Mouse (Mus musculus) kidney, adult 2 months (tissue): ENCODE data around the gene Zfp62. TPM values are rescaled to one million over a fixed set of nuclear protein-coding genes. Genes with fewer than 3 reads are reported as not detected.

Source experiments
- DNase-seq: peaks from one replicate; pipeline ENCODE4 v3.0.0; 2021
- H3K27ac ChIP-seq: fragments of 200-500 bp; 2 replicates; pipeline ENCODE4 v1.5.1; 2012; ENCODE audit warnings: low read depth, low read length, control low read depth, inconsistent platforms; ENCODE audit not compliant: insufficient read depth
- H3K27me3 ChIP-seq: fragments of 200-500 bp; replicated peaks from 2 replicates; pipeline ENCODE4 v1.6.1; 2012; ENCODE audit warnings: mild to moderate bottlenecking, moderate library complexity, low read length, inconsistent platforms; ENCODE audit not compliant: control insufficient read depth, insufficient read depth
- H3K36me3 ChIP-seq: fragments of 200-500 bp; 2 replicates; pipeline ENCODE4 v1.6.1; 2012; ENCODE audit warnings: mild to moderate bottlenecking, moderate library complexity, low read length, inconsistent platforms; ENCODE audit not compliant: control insufficient read depth, insufficient read depth
- H3K4me1 ChIP-seq: fragments of 200-500 bp; 2 replicates; pipeline ENCODE4 v1.6.1; 2011; ENCODE audit warnings: low read length; ENCODE audit not compliant: control insufficient read depth, insufficient read depth
- H3K4me3 ChIP-seq: fragments of 200-500 bp; 2 replicates; pipeline ENCODE4 v1.5.1; 2011; ENCODE audit warnings: mild to moderate bottlenecking, low read depth, low read length, control low read depth; ENCODE audit not compliant: insufficient read depth
- CTCF ChIP-seq: fragments of 200-500 bp; conservative IDR thresholded peaks from 2 replicates; pipeline ENCODE4 v1.5.1; 2011; ENCODE audit warnings: low read depth, mild to moderate bottlenecking, control low read depth, low read length, moderate library complexity, mixed read lengths; ENCODE audit not compliant: insufficient read depth, insufficient read length
- POLR2A ChIP-seq: fragments of 200-500 bp; IDR thresholded peaks from one replicate; pipeline ENCODE4 v1.6.1; 2011; ENCODE audit warnings: low read depth, low read length, control low read depth
- WGBS: fragments of 180-500 bp; shearing (Covaris S2); methylation state at CpG from one replicate; pipeline ENCODE4 v1.1.7; 2018; 5-methylcytosine and 5-hydroxymethylcytosine counted together
- polyA plus RNA-seq: library from polyadenylated mRNA; depleted of rRNA; stranded (reverse); fragments of >200 nt; gene quantifications from 2 replicates; pipeline ENCODE4 v1.2.3, GENCODE M21; 2012

Zfp62 gene
- polyA plus RNA-seq, 1 experiment, result 2.6 TPM

GRCm38 (mm10) chr11:49236891-49237290, 33.8 kb downstream of the Zfp62 start:
- no peaks in the 10 kb centered on the region for H3K27me3 ChIP-seq
- 25% methylated on average over 1 of the region's 1 CpGs for WGBS
- peaks cover 3% of the 10 kb centered on the region; the same call in 1 of the 2 replicates for H3K4me1 ChIP-seq
- no peak overlapping the region; the same call in 1 of the 2 replicates for H3K27ac ChIP-seq
- H3K4me3 ChIP-seq, result no peak overlapping the region
- H3K36me3 ChIP-seq, result no peaks in the 10 kb centered on the region
- TF ChIP-seq POLR2A (no peak), CTCF (no peak)
- peak; percentile 64 for DNase-seq

- no peak for TF ChIP-seq CTCF
- no peak for TF ChIP-seq POLR2A
- Histone ChIP-seq H3K27ac (peak overlapping the region; percentile 76; the same call in 1 of the 2 replicates), H3K4me1 (peaks cover 3% of the 10 kb centered on the region; the same call in 1 of the 2 replicates), H3K4me3 (no peak overlapping the region), H3K36me3 (no peaks in the 10 kb centered on the region), H3K27me3 (no peaks in the 10 kb centered on the region)
- no peak for DNase-seq
- WGBS, result 45% methylated on average over 2 of the region's 2 CpGs
Measured at GRCm38 (mm10) chr11:49237532-49237931, 34.4 kb downstream of the Zfp62 start.

DNA sequence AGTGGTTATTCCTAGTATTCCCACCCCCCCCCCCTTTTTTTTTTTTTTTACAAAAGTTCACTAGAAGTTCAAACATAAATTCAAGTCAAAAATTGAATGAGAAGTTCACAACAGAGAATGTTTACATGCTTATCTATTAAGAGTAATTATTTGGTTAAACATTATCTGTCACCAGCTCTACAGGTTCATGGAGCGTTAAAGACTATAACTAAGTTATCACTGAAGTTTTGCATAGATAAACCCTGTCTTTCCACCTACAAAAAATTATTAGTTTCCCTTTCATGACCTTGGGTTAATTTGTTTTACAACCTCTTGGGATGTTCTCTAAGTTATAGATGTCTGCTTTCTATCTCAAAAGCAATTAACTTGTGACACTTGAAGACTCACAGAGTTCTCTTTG, 37.2 kb downstream of the Zfp62 start:
- H3K27ac ChIP-seq, result no peak overlapping the region
- peaks cover 6% of the 10 kb centered on the region; the same call in 1 of the 2 replicates for H3K4me1 ChIP-seq
- H3K36me3 ChIP-seq, result no peaks in the 10 kb centered on the region
- no peak for DNase-seq
- no peaks in the 10 kb centered on the region for H3K27me3 ChIP-seq
- WGBS, result 70% methylated on average over 1 of the region's 1 CpGs
- no peak overlapping the region for H3K4me3 ChIP-seq
- TF ChIP-seq POLR2A, result no peak
- no peak for TF ChIP-seq CTCF

DNA sequence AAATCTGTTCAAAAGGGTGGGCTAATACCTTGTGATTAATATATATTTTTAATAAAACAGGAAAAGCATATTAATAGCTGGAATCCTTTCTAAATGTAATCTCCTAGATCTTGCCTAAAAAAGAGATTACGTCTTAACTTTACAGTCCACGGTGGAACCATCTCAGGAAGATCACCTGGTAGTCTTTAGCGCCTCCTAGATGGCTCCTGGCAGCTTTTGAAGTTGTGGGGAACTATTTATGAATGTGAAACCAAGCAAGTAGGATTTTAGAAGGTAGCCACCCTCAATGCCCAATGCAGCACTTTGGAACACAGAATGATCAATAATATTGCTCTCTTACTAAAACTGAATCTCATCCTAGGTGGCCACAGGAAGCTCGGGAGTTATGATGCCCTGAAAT, 37.8 kb downstream of the Zfp62 start:
- WGBS, result 74% methylated on average over 4 of the region's 4 CpGs
- H3K27me3 ChIP-seq, result no peaks in the 10 kb centered on the region
- peaks cover 6% of the 10 kb centered on the region; the same call in 1 of the 2 replicates for H3K4me1 ChIP-seq
- 0 out of 2 replicates have a peak overlapping the region, but pooled peaks have one; percentile 32 for H3K27ac ChIP-seq
- TF ChIP-seq CTCF (no peak), POLR2A (no peak)
- no peak for DNase-seq
- H3K36me3 ChIP-seq, result no peaks in the 10 kb centered on the region
- H3K4me3 ChIP-seq, result no peak overlapping the region

GRCm38 (mm10) chr11:49241471-49241870, 38.4 kb downstream of the Zfp62 start:
- Histone ChIP-seq H3K4me3 (no peak overlapping the region), H3K27ac (0 out of 2 replicates have a peak overlapping the region, but pooled peaks have one; percentile 32), H3K4me1 (peaks cover 6% of the 10 kb centered on the region; the same call in 1 of the 2 replicates), H3K36me3 (no peaks in the 10 kb centered on the region), H3K27me3 (no peaks in the 10 kb centered on the region)
- WGBS, result 65% methylated on average over 1 of the region's 1 CpGs
- peak; percentile 63 for DNase-seq
- TF ChIP-seq POLR2A (no peak), CTCF (no peak)

DNA sequence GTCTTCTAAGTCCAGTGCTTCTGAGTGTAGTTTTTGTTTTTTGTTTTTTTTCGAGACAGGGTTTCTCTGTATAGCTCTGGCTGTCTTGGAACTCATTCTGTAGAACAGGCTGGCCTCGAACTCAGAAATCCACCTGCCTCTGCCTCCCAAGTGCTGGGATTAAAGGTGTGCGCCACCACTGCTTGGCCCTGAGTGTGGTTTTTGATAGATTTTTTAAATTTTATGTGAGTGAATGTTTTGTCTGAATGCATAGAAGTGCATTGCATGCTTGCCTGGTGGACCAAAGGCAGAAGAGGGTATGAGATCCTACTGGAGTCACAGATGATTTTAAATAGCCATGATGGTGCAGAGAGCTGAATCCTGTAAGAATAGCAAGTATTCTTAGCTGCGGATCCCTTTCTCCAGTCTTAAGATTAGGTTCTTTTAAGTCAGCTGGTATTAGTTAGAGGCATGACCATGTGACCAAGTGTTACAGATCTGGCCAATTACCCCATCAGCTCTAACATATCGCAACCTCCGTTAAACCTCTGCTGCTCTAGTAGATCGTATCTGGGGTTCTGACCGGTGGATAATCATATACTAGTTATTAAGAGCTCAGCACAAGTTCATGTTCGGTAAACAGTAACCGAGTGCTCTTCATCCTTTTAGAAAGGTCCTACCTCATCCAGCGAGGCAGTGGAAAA, 40.0 kb downstream of the Zfp62 start:
- Histone ChIP-seq H3K27me3 (no peaks in the 10 kb centered on the region), H3K4me1 (peaks cover 12% of the 10 kb centered on the region), H3K4me3 (peak overlapping the region; percentile 75), H3K27ac (peak overlapping the region; percentile 71), H3K36me3 (no peaks in the 10 kb centered on the region)
- 21% methylated on average over 11 of the region's 11 CpGs for WGBS
- no peak for DNase-seq
- TF ChIP-seq CTCF (no peak), POLR2A (no peak)

- DNase-seq, result peak; percentile 98
- peak within 1 kb of the TSS; percentile 96 for H3K27ac ChIP-seq
- TF ChIP-seq CTCF (no peak), POLR2A (no peak)
- no peaks in the 10 kb centered on the region for H3K27me3 ChIP-seq
- under 1% methylated on average over 58 of the region's 60 CpGs for whole genome bisulfite sequencing
- H3K36me3 ChIP-seq, result no peaks in the 10 kb centered on the region
- peaks cover 16% of the 10 kb centered on the region for H3K4me1 ChIP-seq
- peak within 1 kb of the TSS; percentile 75 for H3K4me3 ChIP-seq
Measured at GRCm38 (mm10) chr11:49243727-49244594, 40.9 kb downstream of the Zfp62 start, which contains the start of gene Mgat1. Gene Mgat1 (plus strand): TSS chr11:49244191.
